Mouse (Mus musculus) cortical plate, adult 2 months (tissue): ENCODE measurements around the gene Ythdf1.

Experiments used
- CTCF ChIP-seq: fragments of 200-500 bp; IDR thresholded peaks from 2 replicates; pipeline ENCODE4 v1.5.1; 2011; ENCODE audit warnings: mild to moderate bottlenecking, control low read depth, low read length; ENCODE audit not compliant: insufficient read depth; ENCODE audit errors: extremely low read depth
- POLR2A ChIP-seq: fragments of 200-500 bp; IDR thresholded peaks from 2 replicates; pipeline ENCODE4 v1.6.1; 2011; ENCODE audit warnings: mild to moderate bottlenecking, low read length, control low read depth; ENCODE audit not compliant: insufficient read depth; ENCODE audit errors: extremely low read depth

- TF ChIP-seq CTCF (no peak), POLR2A (peak; percentile 22; the same call in 1 of the 2 replicates)
Measured at GRCm38 (mm10) chr2:180895837-180896525, 24.8 kb downstream of the Ythdf1 start.
